Mouse (Mus musculus): ENCODE measurements around the gene 4833427G06Rik. TPM values are rescaled to one million over a fixed set of nuclear protein-coding genes. Genes with fewer than 3 reads are reported as not detected.
A peak's percentile ranks its signal among the peaks of the same experiment; 100 is the strongest.

The 4833427G06Rik gene
- polyA plus RNA-seq, 1 experiment from 2014 or later, result 0.27 TPM

- H3K27me3 ChIP-seq, result no peaks in the 10 kb centered on the region
- H3K9me3 ChIP-seq, result no peaks in the 10 kb centered on the region
- no peak overlapping the region for H3K27ac ChIP-seq
- no peak for ATAC-seq (ENCODE audit: low FRiP score)
- H3K9ac ChIP-seq, result no peak overlapping the region
- 78% methylated on average over 4 of the region's 4 CpGs for WGBS
- H3K4me2 ChIP-seq, result no peak overlapping the region
- H3K4me3 ChIP-seq (replicated peaks), result no peak overlapping the region
- no peaks in the 10 kb centered on the region for H3K36me3 ChIP-seq (replicated peaks)
- H3K4me1 ChIP-seq, result no peaks in the 10 kb centered on the region
Observed at GRCm38 (mm10) chr9:51058951-51059521, 42.8 kb downstream of the 4833427G06Rik start.

GRCm38 (mm10) chr9:51056360-51057324 lies 45.2 kb downstream of the 4833427G06Rik start:
- H3K27me3 ChIP-seq, result no peaks in the 10 kb centered on the region
- no peaks in the 10 kb centered on the region for H3K36me3 ChIP-seq (replicated peaks)
- H3K9ac ChIP-seq, result no peak overlapping the region
- H3K4me2 ChIP-seq, result no peak overlapping the region
- 70% methylated on average over 3 of the region's 3 CpGs for WGBS
- H3K9me3 ChIP-seq, result no peaks in the 10 kb centered on the region
- no peak for ATAC-seq (ENCODE audit: low FRiP score)
- H3K27ac ChIP-seq, result no peak overlapping the region
- no peaks in the 10 kb centered on the region for H3K4me1 ChIP-seq
- H3K4me3 ChIP-seq (replicated peaks), result no peak overlapping the region

- H3K4me3 ChIP-seq (replicated peaks), result no peak overlapping the region
- no peak overlapping the region for H3K27ac ChIP-seq
- WGBS, result 71% methylated on average over 3 of the region's 3 CpGs
- no peaks in the 10 kb centered on the region for H3K4me1 ChIP-seq
- H3K27me3 ChIP-seq, result no peaks in the 10 kb centered on the region
- H3K36me3 ChIP-seq (replicated peaks), result no peaks in the 10 kb centered on the region
- no peak overlapping the region for H3K4me2 ChIP-seq
- no peaks in the 10 kb centered on the region for H3K9me3 ChIP-seq
- no peak for ATAC-seq (ENCODE audit: low FRiP score)
- no peak overlapping the region for H3K9ac ChIP-seq
Observed at GRCm38 (mm10) chr9:51052180-51052579, 49.7 kb downstream of the 4833427G06Rik start.

GRCm38 (mm10) chr9:51042136-51042535 lies 59.7 kb downstream of the 4833427G06Rik start:
- H3K4me1 ChIP-seq, result no peaks in the 10 kb centered on the region
- no peaks in the 10 kb centered on the region for H3K9me3 ChIP-seq
- no peaks in the 10 kb centered on the region for H3K36me3 ChIP-seq (replicated peaks)
- no peaks in the 10 kb centered on the region for H3K27me3 ChIP-seq
- no peak overlapping the region for H3K4me3 ChIP-seq (replicated peaks)
- 87% methylated on average over 6 of the region's 6 CpGs for WGBS
- H3K27ac ChIP-seq, result no peak overlapping the region
- H3K9ac ChIP-seq, result no peak overlapping the region
- no peak overlapping the region for H3K4me2 ChIP-seq
- ATAC-seq (ENCODE audit: low FRiP score), result no peak

GRCm38 (mm10) chr9:51041491-51041980 lies 60.3 kb downstream of the 4833427G06Rik start:
- WGBS, result 89% methylated on average over 7 of the region's 7 CpGs
- ATAC-seq (ENCODE audit: low FRiP score), result no peak

GRCm38 (mm10) chr9:51032785-51033529 lies 68.9 kb downstream of the 4833427G06Rik start:
- Histone ChIP-seq H3K4me2 (no peak overlapping the region), H3K9me3 (no peaks in the 10 kb centered on the region), H3K4me3 (replicated peaks) (no peak overlapping the region), H3K9ac (no peak overlapping the region), H3K27me3 (no peaks in the 10 kb centered on the region), H3K27ac (no peak overlapping the region), H3K36me3 (replicated peaks) (no peaks in the 10 kb centered on the region), H3K4me1 (no peaks in the 10 kb centered on the region)
- WGBS, result 82% methylated on average over 3 of the region's 3 CpGs
- no peak for ATAC-seq (ENCODE audit: low FRiP score)

More at GRCm38 (mm10) chr9:51041491-51041980, 60.3 kb downstream of the 4833427G06Rik start:
- Histone ChIP-seq H3K4me3 (replicated peaks) (no peak overlapping the region), H3K4me2 (no peak overlapping the region), H3K36me3 (replicated peaks) (no peaks in the 10 kb centered on the region), H3K4me1 (no peaks in the 10 kb centered on the region), H3K9me3 (no peaks in the 10 kb centered on the region), H3K27me3 (no peaks in the 10 kb centered on the region), H3K9ac (no peak overlapping the region), H3K27ac (no peak overlapping the region)

- Histone ChIP-seq H3K27me3 (no peaks in the 10 kb centered on the region), H3K4me3 (replicated peaks) (no peak overlapping the region), H3K27ac (no peak overlapping the region), H3K36me3 (replicated peaks) (no peaks in the 10 kb centered on the region), H3K9ac (no peak overlapping the region), H3K4me1 (no peaks in the 10 kb centered on the region), H3K9me3 (no peaks in the 10 kb centered on the region), H3K4me2 (no peak overlapping the region)
- WGBS, result 79% methylated on average over 8 of the region's 8 CpGs
- ATAC-seq (ENCODE audit: low FRiP score), result no peak
Observed at GRCm38 (mm10) chr9:51032291-51032690, 69.6 kb downstream of the 4833427G06Rik start.

- Histone ChIP-seq H3K9ac (no peak overlapping the region), H3K27me3 (no peaks in the 10 kb centered on the region), H3K36me3 (replicated peaks) (no peaks in the 10 kb centered on the region), H3K4me3 (replicated peaks) (no peak overlapping the region), H3K9me3 (no peaks in the 10 kb centered on the region), H3K4me2 (no peak overlapping the region), H3K27ac (no peak overlapping the region), H3K4me1 (no peaks in the 10 kb centered on the region)
- no peak for ATAC-seq (ENCODE audit: low FRiP score)
- WGBS, result 80% methylated on average over 6 of the region's 6 CpGs
Observed at GRCm38 (mm10) chr9:51031603-51032002, 70.3 kb downstream of the 4833427G06Rik start.

MicroRNAs within 50 kb of the gene (microRNA counts, 519-probe panel; counts per million panel counts)
- microRNA mmu-miR-34b-3p (not detected), microRNA mmu-miR-34b-5p (not detected), microRNA mmu-miR-34c (not detected)

Small RNA genes within 50 kb of the gene (microRNA-seq; reads per million reads assigned to microRNA genes)
- gene Mir34b (22.1 reads per million, percentile 35 among the genes with 10 or more reads in this experiment), gene Mir34c (658 reads per million, percentile 72 among the genes with 10 or more reads in this experiment)

Other genes starting within 250 kb of the 4833427G06Rik start
- gene Sik2, start 93.0 kb downstream of the 4833427G06Rik start, polyA plus RNA-seq (2016; fragmentation: Nextera tagmentation; extraction: Ambion mirVana), result 14.9 and 16.2 TPM in 2 replicates
- not detected in 2 replicates for gene Btg4, start 41.2 kb downstream of the 4833427G06Rik start, polyA plus RNA-seq (2016; fragmentation: Nextera tagmentation; extraction: Ambion mirVana)
- gene Layn, start 25.0 kb downstream of the 4833427G06Rik start, polyA plus RNA-seq (2016; fragmentation: Nextera tagmentation; extraction: Ambion mirVana), result 0.69 and 1.2 TPM in 2 replicates
- 0.03 TPM in 1 of 2 replicates, not detected in the other for gene Gm32742, start 63.4 kb upstream of the 4833427G06Rik start, polyA plus RNA-seq (2016; fragmentation: Nextera tagmentation; extraction: Ambion mirVana)
- gene Pou2af1, start 111.6 kb upstream of the 4833427G06Rik start, polyA plus RNA-seq (2016; fragmentation: Nextera tagmentation; extraction: Ambion mirVana), result not detected in 2 replicates
- 1.0 and 1.6 TPM in 2 replicates for gene Colca2, start 176.5 kb upstream of the 4833427G06Rik start, polyA plus RNA-seq (2016; fragmentation: Nextera tagmentation; extraction: Ambion mirVana)
- not detected in 2 replicates for gene 1810046K07Rik, start 226.8 kb upstream of the 4833427G06Rik start, polyA plus RNA-seq (2016; fragmentation: Nextera tagmentation; extraction: Ambion mirVana)